Mouse (Mus musculus): ENCODE data around the gene Bpgm.
A peak's percentile ranks its signal among the peaks of the same experiment; 100 is the strongest.

Gene Bpgm

GRCm38 (mm10) chr6:34486071-34486626 is 10.1 kb downstream of the Bpgm start:
- peak in 1 of 2 experiments; percentile 43 for DNase-seq

GRCm38 (mm10) chr6:34493327-34494095 is 17.5 kb downstream of the Bpgm start:
- DNase-seq = no peak

DNA sequence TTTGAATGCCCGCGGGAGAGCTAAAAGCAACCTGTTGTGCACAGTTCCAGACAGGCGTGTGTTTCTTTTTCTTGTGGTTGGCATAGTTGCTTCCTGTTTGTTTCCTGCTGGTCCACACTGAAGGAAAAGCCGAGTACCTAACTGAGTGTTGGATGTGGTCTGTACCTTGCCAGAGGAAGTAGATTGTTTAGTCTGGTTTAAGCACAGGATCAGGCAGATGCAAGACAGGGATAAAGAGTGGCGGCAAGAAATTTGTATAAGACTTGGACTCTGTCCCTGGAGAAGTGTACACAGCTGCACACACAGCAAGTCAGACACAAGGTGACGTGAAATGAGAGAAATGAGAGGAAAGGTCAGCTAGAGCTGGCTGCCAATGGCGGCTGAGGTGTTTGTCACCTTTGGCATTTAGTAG is 19.1 kb downstream of the Bpgm start:
- DNase-seq = peak; percentile 65 to 75

- DNase-seq = no peak
Observed at GRCm38 (mm10) chr6:34497991-34498625, 22.1 kb downstream of the Bpgm start.

GRCm38 (mm10) chr6:34502291-34502690 is 26.3 kb downstream of the Bpgm start:
- DNase-seq = no peak

DNA sequence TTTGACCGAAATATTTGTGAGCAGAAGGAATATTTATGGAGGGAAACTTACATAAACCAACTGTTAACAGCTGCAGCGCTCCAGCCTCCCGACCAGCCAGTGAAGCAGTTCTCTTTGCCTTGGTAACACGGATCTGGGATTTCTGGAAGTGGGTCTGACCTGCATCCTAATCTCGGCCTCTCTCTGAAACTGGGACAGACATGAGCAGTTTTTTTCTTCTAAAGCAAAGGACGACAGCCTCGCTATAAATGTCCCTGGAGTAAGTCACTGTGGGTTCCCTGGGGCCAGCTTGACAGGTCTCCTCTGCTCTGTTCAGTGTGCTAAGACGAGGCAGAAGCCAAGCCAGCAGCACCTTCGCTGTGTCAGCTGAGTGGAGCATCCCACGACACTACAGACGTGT is 29.9 kb downstream of the Bpgm start:
- no peak for DNase-seq

GRCm38 (mm10) chr6:34507581-34507980 is 31.6 kb downstream of the Bpgm start:
- no peak for DNase-seq

DNA sequence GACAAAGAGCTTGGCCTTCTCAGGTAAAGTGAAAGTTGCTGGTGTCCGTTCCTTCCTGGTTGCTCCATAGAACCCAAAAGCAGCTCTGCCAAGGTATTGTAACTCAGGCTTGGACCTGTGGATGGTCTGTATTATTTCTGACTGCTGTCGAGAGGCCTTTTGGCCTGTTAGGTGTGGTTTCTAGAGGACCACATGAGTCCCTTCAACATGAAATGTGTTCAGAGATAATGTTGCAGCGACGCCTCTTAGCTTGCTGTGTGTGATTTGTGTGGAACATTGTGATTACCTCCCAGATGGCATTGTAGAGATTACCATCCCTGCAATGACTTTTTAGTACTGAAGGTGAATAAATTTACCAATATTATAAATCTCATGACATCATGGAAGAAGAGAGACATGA is 32.0 kb downstream of the Bpgm start:
- no peak for DNase-seq

- no peak for DNase-seq
Observed at GRCm38 (mm10) chr6:34510277-34510676, 34.3 kb downstream of the Bpgm start.

- peak in 1 of 2 experiments; percentile 30 for DNase-seq
Observed at GRCm38 (mm10) chr6:34511410-34511809, 35.4 kb downstream of the Bpgm start.

- no peak for DNase-seq
Observed at GRCm38 (mm10) chr6:34512741-34513140, 36.7 kb downstream of the Bpgm start.

- peak in 1 of 2 experiments; percentile 18 for DNase-seq
Observed at GRCm38 (mm10) chr6:34514655-34515054, 38.6 kb downstream of the Bpgm start.

DNA sequence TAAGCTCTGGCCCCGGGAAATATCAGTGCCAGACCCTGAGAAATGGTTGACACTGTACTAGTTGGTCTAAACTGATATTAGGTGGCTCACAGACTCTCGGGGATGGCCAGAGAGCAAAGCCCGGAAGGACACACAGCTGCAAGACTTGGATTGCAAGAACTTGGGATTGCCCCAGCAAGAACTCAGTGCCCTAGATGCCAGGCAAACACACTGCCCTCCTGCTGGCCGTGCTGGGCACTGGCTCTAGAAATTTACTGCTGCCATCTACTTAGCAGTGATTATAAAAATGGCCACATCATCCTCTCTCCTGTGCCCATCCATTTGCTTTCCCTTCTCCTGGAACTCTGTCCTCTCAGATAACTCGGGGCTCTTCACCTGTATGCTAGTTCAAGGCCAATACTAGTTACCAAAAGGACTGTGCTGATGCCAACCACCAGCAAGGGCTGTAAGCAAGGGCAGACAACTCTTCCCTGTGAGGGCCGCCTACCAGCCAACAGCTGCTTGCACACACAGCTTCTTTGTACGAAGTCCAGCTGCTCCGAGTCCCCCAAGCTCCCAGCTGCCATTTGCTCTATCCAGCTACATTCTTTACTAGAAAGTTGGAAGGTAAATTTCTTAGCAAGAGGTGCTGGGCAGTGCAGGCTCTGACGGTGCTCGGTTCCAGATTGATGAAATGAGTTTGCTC is 39.2 kb downstream of the Bpgm start:
- DNase-seq = no peak

- no peak for DNase-seq
Observed at GRCm38 (mm10) chr6:34515783-34516099, 39.7 kb downstream of the Bpgm start.

- no peak for DNase-seq
Observed at GRCm38 (mm10) chr6:34517750-34518149, 41.7 kb downstream of the Bpgm start.

GRCm38 (mm10) chr6:34519087-34519486 is 43.1 kb downstream of the Bpgm start:
- no peak for DNase-seq

DNA sequence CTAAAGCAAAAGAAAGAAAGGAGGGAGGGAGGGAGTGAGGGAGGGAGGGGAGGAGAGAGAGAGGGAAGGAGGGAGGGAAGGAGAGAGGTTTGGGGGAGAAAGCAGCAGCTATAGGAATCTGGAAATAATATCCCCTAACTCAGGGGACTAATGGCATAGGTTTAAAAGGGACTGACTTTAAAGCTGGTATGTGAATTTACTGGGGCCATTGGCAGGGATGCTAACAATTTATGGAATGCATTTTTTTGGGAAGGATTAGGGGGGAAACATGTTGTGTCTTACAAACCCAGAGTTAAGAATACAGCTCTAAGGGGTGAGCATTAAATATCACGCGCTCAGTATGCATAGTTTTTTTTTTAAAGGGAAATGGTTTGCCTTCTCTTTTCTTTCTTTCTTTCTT is 44.5 kb downstream of the Bpgm start:
- DNase-seq = no peak

DNA sequence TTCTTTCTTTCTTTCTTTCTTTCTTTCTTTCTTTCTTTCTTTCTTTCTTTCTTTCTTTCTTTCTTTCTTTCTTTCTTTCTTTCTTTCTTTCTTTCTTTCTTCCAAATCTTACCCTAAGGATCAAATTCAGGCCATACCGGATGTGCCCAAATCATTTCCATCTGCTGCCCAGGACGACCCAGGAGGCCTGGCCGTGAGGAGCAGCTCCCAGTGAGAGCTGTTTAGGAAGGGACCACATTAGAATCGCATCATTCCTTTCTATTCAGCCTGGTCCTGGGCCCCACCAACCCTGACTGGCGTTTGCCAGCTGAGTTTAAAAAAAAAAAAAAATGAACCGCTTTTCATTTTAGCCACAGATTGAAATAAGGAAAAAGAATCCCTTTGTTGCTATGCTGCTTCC is 44.9 kb downstream of the Bpgm start:
- DNase-seq = no peak

- no peak for DNase-seq
Observed at GRCm38 (mm10) chr6:34523476-34523875, 47.5 kb downstream of the Bpgm start.

DNA sequence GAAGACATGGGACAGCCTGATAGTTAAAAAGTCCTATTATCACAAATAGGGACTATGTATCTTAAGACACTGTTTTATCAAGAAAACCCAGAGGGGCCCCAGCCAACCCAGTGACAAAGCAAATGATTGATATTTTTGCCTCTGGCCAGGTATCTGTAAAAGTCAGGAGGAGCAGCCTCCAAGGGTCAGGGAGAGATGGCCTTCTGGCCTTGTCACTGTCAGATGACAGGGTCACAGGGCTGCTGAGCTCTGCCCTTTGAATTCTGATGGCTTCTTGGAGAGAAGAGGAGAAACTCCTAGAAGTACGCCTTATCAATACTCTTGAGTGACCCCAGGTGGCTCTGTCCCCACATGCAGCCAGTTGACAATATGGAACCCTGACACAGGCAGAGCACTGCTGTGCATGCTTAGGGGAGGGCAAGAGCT is 49.5 kb downstream of the Bpgm start:
- DNase-seq = no peak

- DNase-seq = no peak
Observed at GRCm38 (mm10) chr6:34525927-34526326, 49.9 kb downstream of the Bpgm start.

DNA sequence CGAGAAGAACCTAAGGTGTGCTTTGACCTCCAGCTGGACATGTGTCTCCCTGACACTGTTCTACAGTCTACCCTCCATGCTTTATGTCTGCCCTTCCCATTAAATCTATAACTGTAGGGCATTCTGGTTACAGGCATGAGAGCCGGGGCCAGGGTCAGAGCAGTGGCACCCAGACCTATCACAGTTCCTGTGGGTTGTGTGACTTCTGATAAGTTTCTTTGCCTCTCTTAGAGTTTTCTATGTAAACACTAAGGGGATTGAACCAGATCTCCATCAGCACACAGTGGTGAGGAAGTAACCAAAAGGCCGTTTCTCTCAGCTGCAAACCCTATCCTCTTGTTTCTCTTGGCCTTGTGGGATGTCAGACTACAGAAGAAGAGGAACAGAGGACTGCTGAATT is 50.4 kb downstream of the Bpgm start:
- DNase-seq = no peak

GRCm38 (mm10) chr6:34528131-34528530 is 52.1 kb downstream of the Bpgm start:
- no peak for DNase-seq

- no peak for DNase-seq
Observed at GRCm38 (mm10) chr6:34529992-34530391, 54.0 kb downstream of the Bpgm start.
